Mouse (Mus musculus): ENCODE results near the gene Osbpl6. TPM values are rescaled to one million over a fixed set of nuclear protein-coding genes. Genes with fewer than 3 reads are reported as not detected.

Gene Osbpl6
- polyA plus RNA-seq, 1 experiment from 2014 or later, result 22.1 TPM

DNA sequence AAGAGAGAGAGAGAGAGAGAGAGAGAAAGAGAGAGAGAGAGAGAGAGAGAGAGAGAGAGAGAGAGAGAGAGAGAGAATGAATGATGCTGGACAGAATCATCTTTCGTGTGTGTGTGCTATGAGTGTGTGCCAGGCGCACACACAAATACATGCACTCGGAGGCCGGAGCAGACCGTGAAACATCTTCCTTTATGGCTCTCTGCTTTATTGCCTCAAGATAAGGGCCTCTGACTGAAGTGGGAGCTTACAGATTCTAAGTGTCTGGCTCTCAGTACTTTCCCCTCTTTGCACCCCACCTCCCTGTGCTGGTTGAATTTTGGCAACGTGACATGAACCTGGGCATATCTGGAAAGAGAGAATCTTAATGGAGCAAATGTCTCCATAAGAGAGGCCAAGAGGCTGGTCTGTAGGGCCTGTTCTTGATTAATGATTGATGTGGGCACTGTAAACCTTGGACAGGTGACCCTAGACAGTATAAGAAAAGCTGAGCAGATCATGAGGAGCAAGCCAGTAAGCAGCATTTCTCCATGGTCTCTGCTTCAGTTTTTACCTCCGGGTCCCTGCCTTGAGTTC lies 29.4 kb downstream of the Osbpl6 start:
- DNase-seq, result no peak
- no peaks in the 10 kb centered on the region for H3K36me3 ChIP-seq (ENCODE audit: control insufficient read depth, insufficient read depth, low read length)
- no peak overlapping the region for H3K27ac ChIP-seq (replicated peaks; ENCODE audit: low read depth, low read length)
- H3K4me2 ChIP-seq (ENCODE audit: low read length), result no peak overlapping the region
- no peak overlapping the region for H3K9ac ChIP-seq (replicated peaks; ENCODE audit: low read length)
- H3K27me3 ChIP-seq (ENCODE audit: control insufficient read depth, insufficient read depth, low read length), result no peaks in the 10 kb centered on the region
- H3K4me3 ChIP-seq (replicated peaks; ENCODE audit: low read depth, low read length), result no peak overlapping the region
- H3K4me1 ChIP-seq (ENCODE audit: control insufficient read depth, insufficient read depth, low read length), result peaks cover 10% of the 10 kb centered on the region; the same call in 1 of the 2 replicates
- no peaks in the 10 kb centered on the region for H3K9me3 ChIP-seq (ENCODE audit: control insufficient read depth, low read length)
- WGBS, result 90% methylated on average over 7 of the region's 7 CpGs
- ATAC-seq (ENCODE audit: low FRiP score, low TSS enrichment), result no peak

DNA sequence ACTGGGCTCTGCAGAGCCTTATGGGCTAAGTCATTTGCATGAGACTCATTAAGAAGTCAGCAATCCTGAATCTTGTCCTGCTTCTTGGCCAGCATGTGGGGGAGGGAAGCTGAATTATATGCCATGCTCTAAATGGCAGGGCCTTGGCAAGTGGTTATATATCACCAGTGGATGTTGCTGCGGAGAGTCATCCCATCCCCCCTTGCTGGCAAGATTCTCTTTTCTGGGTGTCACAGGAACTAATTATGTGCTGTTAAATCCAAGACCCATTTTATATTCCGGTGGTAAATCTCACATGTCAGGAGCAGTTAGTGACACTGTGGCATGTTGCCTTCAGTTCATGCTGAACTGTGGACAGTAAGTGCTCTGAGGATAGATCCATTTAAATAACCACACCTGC lies 31.1 kb downstream of the Osbpl6 start:
- Histone ChIP-seq H3K4me1 (ENCODE audit: control insufficient read depth, insufficient read depth, low read length) (peaks cover 20% of the 10 kb centered on the region), H3K9ac (replicated peaks; ENCODE audit: low read length) (no peak overlapping the region), H3K27me3 (ENCODE audit: control insufficient read depth, insufficient read depth, low read length) (no peaks in the 10 kb centered on the region), H3K4me2 (ENCODE audit: low read length) (no peak overlapping the region), H3K4me3 (replicated peaks; ENCODE audit: low read depth, low read length) (no peak overlapping the region), H3K9me3 (ENCODE audit: control insufficient read depth, low read length) (no peaks in the 10 kb centered on the region), H3K27ac (replicated peaks; ENCODE audit: low read depth, low read length) (no peak overlapping the region), H3K36me3 (ENCODE audit: control insufficient read depth, insufficient read depth, low read length) (no peaks in the 10 kb centered on the region)
- DNase-seq, result peak; percentile 4
- no peak; the same call in 1 of the 2 replicates for ATAC-seq (ENCODE audit: low FRiP score, low TSS enrichment)
- 74% methylated on average over 2 of the region's 2 CpGs for whole genome bisulfite sequencing

DNA sequence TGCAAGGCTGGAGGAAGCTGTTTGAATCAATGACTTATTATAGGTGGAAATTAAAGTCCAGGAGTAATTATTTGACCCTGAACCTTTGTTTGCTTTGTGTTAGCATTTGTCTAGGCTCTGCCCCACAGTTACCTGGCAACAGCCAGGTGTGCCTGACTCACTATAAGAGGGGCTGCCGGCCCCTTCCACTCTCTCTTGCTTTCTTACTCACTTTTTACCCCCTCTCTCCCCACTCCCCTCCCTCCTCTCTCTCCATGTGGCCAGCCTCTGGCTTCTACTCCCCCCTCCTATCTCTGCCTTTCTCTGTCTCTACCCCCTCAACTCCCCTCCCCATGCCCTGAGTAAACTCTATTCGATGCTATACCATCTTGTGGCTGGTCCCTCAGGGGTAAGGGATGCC lies 33.2 kb downstream of the Osbpl6 start:
- no peak overlapping the region for H3K9ac ChIP-seq (replicated peaks; ENCODE audit: low read length)
- H3K27ac ChIP-seq (replicated peaks; ENCODE audit: low read depth, low read length), result no peak overlapping the region
- ATAC-seq (ENCODE audit: low FRiP score, low TSS enrichment) (no peak), DNase-seq (no peak)
- no peak overlapping the region for H3K4me2 ChIP-seq (ENCODE audit: low read length)
- no peaks in the 10 kb centered on the region for H3K27me3 ChIP-seq (ENCODE audit: control insufficient read depth, insufficient read depth, low read length)
- H3K9me3 ChIP-seq (ENCODE audit: control insufficient read depth, low read length), result no peaks in the 10 kb centered on the region
- H3K4me1 ChIP-seq (ENCODE audit: control insufficient read depth, insufficient read depth, low read length), result peaks cover 24% of the 10 kb centered on the region
- WGBS, result 58% methylated on average over 2 of the region's 2 CpGs
- H3K4me3 ChIP-seq (replicated peaks; ENCODE audit: low read depth, low read length), result no peak overlapping the region
- no peaks in the 10 kb centered on the region for H3K36me3 ChIP-seq (ENCODE audit: control insufficient read depth, insufficient read depth, low read length)

DNA sequence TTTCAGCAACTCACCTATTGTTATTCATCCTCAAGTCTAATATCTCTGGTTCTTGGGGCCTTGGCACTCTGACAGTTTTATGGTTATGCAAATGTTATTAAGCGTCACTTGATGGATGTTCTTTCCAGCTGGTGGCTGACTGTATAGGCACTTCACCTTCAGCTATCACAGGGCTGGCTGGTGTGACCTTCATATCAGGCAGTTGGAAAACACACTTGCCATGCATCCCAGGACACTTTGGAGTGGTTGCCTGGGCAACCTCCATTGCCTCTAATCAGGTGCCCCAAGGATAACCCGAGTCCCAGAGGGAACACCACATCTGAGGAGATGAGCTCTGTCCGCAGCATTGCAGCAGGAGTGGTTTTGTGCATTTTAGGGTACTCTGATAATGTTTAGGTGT lies 35.8 kb downstream of the Osbpl6 start:
- Histone ChIP-seq H3K9ac (replicated peaks; ENCODE audit: low read length) (no peak overlapping the region), H3K9me3 (ENCODE audit: control insufficient read depth, low read length) (no peaks in the 10 kb centered on the region), H3K4me1 (ENCODE audit: control insufficient read depth, insufficient read depth, low read length) (peaks cover 24% of the 10 kb centered on the region), H3K4me3 (replicated peaks; ENCODE audit: low read depth, low read length) (no peak overlapping the region), H3K27me3 (ENCODE audit: control insufficient read depth, insufficient read depth, low read length) (no peaks in the 10 kb centered on the region), H3K36me3 (ENCODE audit: control insufficient read depth, insufficient read depth, low read length) (no peaks in the 10 kb centered on the region), H3K27ac (replicated peaks; ENCODE audit: low read depth, low read length) (peak overlapping the region; percentile 27), H3K4me2 (ENCODE audit: low read length) (no peak overlapping the region)
- ATAC-seq (ENCODE audit: low FRiP score, low TSS enrichment), result peak; percentile 50; the same call in 1 of the 2 replicates
- WGBS, result 24% methylated on average over 3 of the region's 3 CpGs
- peak; percentile 64 for DNase-seq

DNA sequence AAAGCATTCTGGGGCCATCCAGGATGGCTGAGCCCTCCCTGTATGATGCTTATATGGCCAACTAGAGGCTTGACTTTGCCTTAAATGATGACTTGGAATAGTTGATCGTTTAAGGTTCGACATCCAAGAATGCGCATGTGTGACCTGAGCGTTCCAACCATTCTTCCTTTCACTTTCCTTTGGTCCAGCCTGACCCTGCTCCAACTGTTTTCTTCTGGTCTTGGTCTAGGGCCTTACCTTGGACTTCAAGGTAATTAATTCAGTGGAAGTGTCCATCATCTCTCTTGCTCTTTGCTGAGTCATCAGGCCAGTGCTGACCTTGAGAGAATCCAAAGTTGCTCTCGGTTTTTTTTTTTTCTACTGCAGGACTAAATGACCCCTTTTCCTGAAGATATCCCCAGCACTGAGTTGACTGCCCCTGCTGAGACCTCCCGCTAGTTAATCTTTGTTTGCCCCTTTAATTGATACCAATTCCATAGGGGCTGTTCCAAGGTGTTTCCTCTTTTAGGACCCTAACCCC lies 43.6 kb downstream of the Osbpl6 start:
- 84% methylated on average over 6 of the region's 6 CpGs for WGBS

DNA sequence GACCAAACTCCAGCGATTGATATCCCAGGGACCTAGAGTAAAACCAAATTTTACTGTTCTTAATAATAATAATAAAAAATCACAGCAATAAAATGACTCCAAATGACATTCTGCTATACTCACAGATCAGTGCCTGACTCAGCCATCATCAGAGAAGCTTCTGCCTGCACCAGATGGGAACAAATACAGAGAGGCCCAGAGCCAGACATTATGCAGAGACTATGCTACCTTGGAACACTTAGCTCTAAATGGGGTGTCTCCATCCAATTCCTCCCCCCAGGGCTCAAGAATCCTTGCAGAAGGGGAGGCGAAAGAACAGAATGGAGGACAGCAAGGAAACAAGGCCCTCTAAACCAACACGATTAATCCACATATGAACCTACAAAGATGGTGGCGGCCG lies 60.4 kb downstream of the Osbpl6 start:
- H3K4me3 ChIP-seq (replicated peaks; ENCODE audit: low read depth, low read length), result no peak overlapping the region
- DNase-seq (no peak), ATAC-seq (ENCODE audit: low FRiP score, low TSS enrichment) (no peak)
- H3K27me3 ChIP-seq (ENCODE audit: control insufficient read depth, insufficient read depth, low read length), result no peaks in the 10 kb centered on the region
- H3K9me3 ChIP-seq (ENCODE audit: control insufficient read depth, low read length), result no peaks in the 10 kb centered on the region
- H3K36me3 ChIP-seq (ENCODE audit: control insufficient read depth, insufficient read depth, low read length), result no peaks in the 10 kb centered on the region
- no peak overlapping the region for H3K9ac ChIP-seq (replicated peaks; ENCODE audit: low read length)
- no peak overlapping the region for H3K4me2 ChIP-seq (ENCODE audit: low read length)
- H3K4me1 ChIP-seq (ENCODE audit: control insufficient read depth, insufficient read depth, low read length), result no peaks in the 10 kb centered on the region
- no peak overlapping the region for H3K27ac ChIP-seq (replicated peaks; ENCODE audit: low read depth, low read length)
- 91% methylated on average over 5 of the region's 5 CpGs for WGBS

More for the DNA sequence above, 43.6 kb downstream of the Osbpl6 start:
- Histone ChIP-seq H3K9me3 (ENCODE audit: control insufficient read depth, low read length) (no peaks in the 10 kb centered on the region), H3K27me3 (ENCODE audit: control insufficient read depth, insufficient read depth, low read length) (no peaks in the 10 kb centered on the region), H3K36me3 (ENCODE audit: control insufficient read depth, insufficient read depth, low read length) (no peaks in the 10 kb centered on the region), H3K9ac (replicated peaks; ENCODE audit: low read length) (no peak overlapping the region), H3K27ac (replicated peaks; ENCODE audit: low read depth, low read length) (no peak overlapping the region), H3K4me3 (replicated peaks; ENCODE audit: low read depth, low read length) (no peak overlapping the region), H3K4me2 (ENCODE audit: low read length) (no peak overlapping the region), H3K4me1 (ENCODE audit: control insufficient read depth, insufficient read depth, low read length) (no peaks in the 10 kb centered on the region)
- no peak for ATAC-seq (ENCODE audit: low FRiP score, low TSS enrichment)
- DNase-seq, result no peak

DNA sequence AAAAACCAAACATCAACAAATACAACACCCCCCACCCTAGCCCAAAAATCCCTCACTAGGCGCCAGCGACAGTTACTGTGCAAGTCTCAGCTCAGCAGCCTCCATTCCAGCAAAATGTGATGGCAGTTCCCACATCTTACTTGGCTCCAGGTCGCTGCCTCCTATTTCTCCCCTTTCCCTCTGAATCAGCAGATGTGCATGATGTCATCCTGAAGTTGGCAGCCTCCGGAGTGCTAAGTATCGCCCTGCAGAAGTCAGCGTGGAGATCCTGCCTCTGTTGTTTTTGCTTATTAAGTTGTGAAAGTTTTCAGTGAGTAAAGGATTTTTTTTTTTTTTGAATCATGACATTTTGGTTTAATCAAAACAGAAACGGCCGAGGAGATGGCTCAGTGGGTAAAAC lies 61.9 kb downstream of the Osbpl6 start:
- no peaks in the 10 kb centered on the region for H3K9me3 ChIP-seq (ENCODE audit: control insufficient read depth, low read length)
- H3K27me3 ChIP-seq (ENCODE audit: control insufficient read depth, insufficient read depth, low read length), result no peaks in the 10 kb centered on the region
- H3K9ac ChIP-seq (replicated peaks; ENCODE audit: low read length), result no peak overlapping the region
- no peak for DNase-seq
- H3K27ac ChIP-seq (replicated peaks; ENCODE audit: low read depth, low read length), result no peak overlapping the region
- ATAC-seq (ENCODE audit: low FRiP score, low TSS enrichment), result no peak
- no peaks in the 10 kb centered on the region for H3K36me3 ChIP-seq (ENCODE audit: control insufficient read depth, insufficient read depth, low read length)
- 75% methylated on average over 8 of the region's 8 CpGs for WGBS
- no peak overlapping the region for H3K4me3 ChIP-seq (replicated peaks; ENCODE audit: low read depth, low read length)
- H3K4me2 ChIP-seq (ENCODE audit: low read length), result no peak overlapping the region
- no peaks in the 10 kb centered on the region for H3K4me1 ChIP-seq (ENCODE audit: control insufficient read depth, insufficient read depth, low read length)

- H3K4me2 ChIP-seq (ENCODE audit: low read length), result no peak overlapping the region
- no peaks in the 10 kb centered on the region for H3K4me1 ChIP-seq (ENCODE audit: control insufficient read depth, insufficient read depth, low read length)
- H3K27ac ChIP-seq (replicated peaks; ENCODE audit: low read depth, low read length), result no peak overlapping the region
- H3K4me3 ChIP-seq (replicated peaks; ENCODE audit: low read depth, low read length), result no peak overlapping the region
- H3K36me3 ChIP-seq (ENCODE audit: control insufficient read depth, insufficient read depth, low read length), result no peaks in the 10 kb centered on the region
- ATAC-seq (ENCODE audit: low FRiP score, low TSS enrichment), result no peak
- no peaks in the 10 kb centered on the region for H3K9me3 ChIP-seq (ENCODE audit: control insufficient read depth, low read length)
- H3K9ac ChIP-seq (replicated peaks; ENCODE audit: low read length), result no peak overlapping the region
- H3K27me3 ChIP-seq (ENCODE audit: control insufficient read depth, insufficient read depth, low read length), result no peaks in the 10 kb centered on the region
- no peak for DNase-seq
- WGBS, result 89% methylated on average over 6 of the region's 6 CpGs
These were observed 62.9 kb downstream of the Osbpl6 start for GRCm38 (mm10) chr2:76469091-76469750.

DNA sequence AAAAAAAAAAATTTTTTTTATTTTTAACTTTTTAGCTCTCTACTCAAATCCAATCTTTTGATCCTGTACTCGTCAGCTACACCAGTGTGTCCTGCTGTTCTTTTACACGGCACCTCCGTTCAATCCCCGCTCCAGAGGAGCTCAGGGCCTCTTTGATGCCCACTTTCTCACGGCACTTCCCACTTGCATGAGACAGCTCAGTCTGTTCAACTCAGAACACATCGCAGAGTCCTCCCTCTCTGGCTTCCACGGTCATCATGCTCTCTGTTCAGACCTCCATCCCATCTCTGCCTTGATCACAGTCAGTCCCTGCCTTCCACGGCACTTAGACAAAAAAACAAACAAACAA lies 63.4 kb downstream of the Osbpl6 start:
- 63% methylated on average over 8 of the region's 8 CpGs for WGBS

More for the DNA sequence above, 63.4 kb downstream of the Osbpl6 start:
- Histone ChIP-seq H3K4me2 (ENCODE audit: low read length) (no peak overlapping the region), H3K9ac (replicated peaks; ENCODE audit: low read length) (no peak overlapping the region), H3K27ac (replicated peaks; ENCODE audit: low read depth, low read length) (no peak overlapping the region), H3K4me1 (ENCODE audit: control insufficient read depth, insufficient read depth, low read length) (no peaks in the 10 kb centered on the region), H3K9me3 (ENCODE audit: control insufficient read depth, low read length) (no peaks in the 10 kb centered on the region), H3K27me3 (ENCODE audit: control insufficient read depth, insufficient read depth, low read length) (no peaks in the 10 kb centered on the region), H3K36me3 (ENCODE audit: control insufficient read depth, insufficient read depth, low read length) (no peaks in the 10 kb centered on the region), H3K4me3 (replicated peaks; ENCODE audit: low read depth, low read length) (no peak overlapping the region)
- no peak for DNase-seq
- no peak for ATAC-seq (ENCODE audit: low FRiP score, low TSS enrichment)
